ENCODE assay signal across 8 mouse cellular contexts in the genomic region with DNA sequence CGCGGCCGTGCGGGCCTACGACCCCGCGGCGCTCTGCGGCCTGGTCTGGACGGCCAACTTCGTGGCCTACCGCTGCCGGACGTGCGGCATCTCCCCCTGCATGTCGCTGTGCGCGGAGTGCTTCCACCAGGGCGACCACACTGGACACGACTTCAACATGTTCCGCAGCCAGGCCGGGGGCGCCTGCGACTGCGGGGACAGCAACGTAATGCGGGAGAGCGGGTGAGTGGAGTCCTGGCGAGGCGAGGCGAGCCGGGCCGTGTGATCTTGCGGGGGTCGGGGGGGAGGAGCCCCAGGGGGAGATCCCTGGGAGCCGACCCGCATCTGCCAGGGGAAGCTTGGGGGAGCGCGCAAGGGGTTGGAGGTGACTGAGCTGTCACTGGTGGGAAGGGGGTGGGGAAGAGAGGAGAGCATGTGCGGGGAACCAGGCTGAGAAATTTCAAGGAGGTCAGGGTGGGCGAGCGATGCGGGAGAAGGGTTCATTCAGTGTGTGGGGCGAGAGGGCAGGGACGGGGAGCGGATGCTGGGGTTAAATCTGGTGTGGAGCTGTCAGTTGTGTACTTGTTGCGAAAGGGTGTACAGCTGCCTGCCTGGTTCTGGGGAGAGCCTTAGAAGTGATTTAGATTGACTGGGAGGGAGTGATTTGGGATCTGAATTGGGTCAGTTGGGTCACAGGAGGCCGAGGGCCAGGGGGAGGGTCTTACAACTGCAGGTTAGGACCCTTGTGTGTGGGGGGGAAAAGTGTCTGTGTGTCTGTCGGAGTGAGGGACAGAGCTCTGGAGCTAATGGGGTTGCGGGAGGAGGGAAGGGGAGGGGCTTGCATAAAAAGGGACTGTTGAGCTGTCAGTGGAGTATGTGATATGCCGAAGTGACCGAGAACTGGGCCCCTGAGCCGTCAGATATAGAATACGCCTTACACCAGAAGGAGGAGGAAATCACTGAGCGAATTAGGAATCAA. TPM values are rescaled to one million over a fixed set of nuclear protein-coding genes. Genes with fewer than 3 reads are reported as not detected.
DNase-seq lines count a peak whose midpoint lies in the region; ATAC-seq lines count a peak whose summit lies in the region.

No protein-coding gene starts in this region.

- peaks cover 11% of the 10 kb centered on the region; the same call in 1 of the 2 replicates for H3K36me3 ChIP-seq in intestine, embryonic 14.5 days (ENCODE audit: control insufficient read depth, insufficient read depth, low read length)

- peak overlapping the region; percentile 90 for H3K27ac ChIP-seq in intestine, embryonic 14.5 days (ENCODE audit: low read depth)

- under 1% methylated on average over 54 of the region's 55 CpGs for WGBS in intestine, embryonic 14.5 days

- intact Hi-C loops in left cerebral cortex, postnatal 14 days (cut with DNase I), result no loop called here

- ATAC-seq in intestine, embryonic 14.5 days (replicated peaks; ENCODE audit: low FRiP score, low TSS enrichment, low read depth), result peak; percentile 56
- peak; percentile 75 for ATAC-seq in megakaryocyte progenitor cell, adult 5-6 weeks (replicated peaks; ENCODE audit: poor library complexity)

- H3K4me1 ChIP-seq in intestine, embryonic 14.5 days (replicated peaks; ENCODE audit: control insufficient read depth, insufficient read depth, low read length), result peaks cover 6% of the 10 kb centered on the region

- peak overlapping the region; percentile 93 for H3K4me2 ChIP-seq in intestine, embryonic 14.5 days (ENCODE audit: low read length)

- peak; percentile 85 for DNase-seq in adrenal gland, adult 2 months
- peak; percentile 51 for DNase-seq in embryo, embryonic 10 days (ENCODE audit: low spot score)
- DNase-seq in gastrocnemius, postnatal 25 days, result peak; percentile 39
- DNase-seq in intestine, embryonic 14.5 days (ENCODE audit: low spot score), result peak; percentile 72
- DNase-seq in left cerebral cortex, postnatal 14 days (ENCODE audit: low spot score in 2 of 2), result peak; percentile 32 to 58
- peak; percentile 40 for DNase-seq in right cerebral cortex, postnatal 14 days
- DNase-seq in urinary bladder, postnatal 36 days (ENCODE audit: low spot score in 2 of 2), result peak; percentile 37 to 53

- H3K9ac ChIP-seq in intestine, embryonic 14.5 days (ENCODE audit: low read length), result peak overlapping the region; percentile 98

- no peaks in the 10 kb centered on the region for H3K9me3 ChIP-seq in intestine, embryonic 14.5 days (ENCODE audit: control insufficient read depth, low read length)

- H3K27me3 ChIP-seq in intestine, embryonic 14.5 days (replicated peaks; ENCODE audit: control insufficient read depth, insufficient read depth, low read length), result no peaks in the 10 kb centered on the region

- H3K4me3 ChIP-seq in intestine, embryonic 14.5 days (ENCODE audit: low read depth, low read length), result peak overlapping the region; percentile 96

RNA-seq across cellular contexts. Expression of a gene that starts 0.9 kb away (rescaled TPM):
- total RNA-seq in adrenal gland, adult 2 months (2021), result 10 to 100 TPM; 75.7 to 83.3 TPM
- 10.9 and 18.7 TPM in 2 replicates for polyA plus RNA-seq in adrenal gland, adult 2 months (2012; rRNA removed)
- 100 to 1,000 TPM; 151 to 165 TPM for total RNA-seq in gastrocnemius, postnatal 25 days (2021)
- polyA plus RNA-seq in intestine, embryonic 14.5 days (2014; fragmentation: Nextera tagmentation; extraction: Ambion mirVana), result 17.1 and 19.0 TPM in 2 replicates
- total RNA-seq in left cerebral cortex, postnatal 14 days (2021), result 100 to 1,000 TPM; 142 to 153 TPM
- 34.8 and 42.0 TPM in 2 replicates for total RNA-seq in megakaryocyte progenitor cell, adult 5-6 weeks (2015)
- 31.7 and 45.8 TPM in 2 replicates for total RNA-seq in megakaryocyte progenitor cell, adult 5-6 weeks (2017)

RNA-seq across cellular contexts. Expression of a gene that starts 12.5 kb away (rescaled TPM):
- total RNA-seq in adrenal gland, adult 2 months (2021), result 10 to 100 TPM; 16.2 to 20.4 TPM
- 16.6 and 17.2 TPM in 2 replicates for polyA plus RNA-seq in adrenal gland, adult 2 months (2012; rRNA removed)
- total RNA-seq in gastrocnemius, postnatal 25 days (2021), result 10 to 100 TPM; 16.1 to 17.4 TPM
- 41.3 and 42.7 TPM in 2 replicates for polyA plus RNA-seq in intestine, embryonic 14.5 days (2014; fragmentation: Nextera tagmentation; extraction: Ambion mirVana)
- total RNA-seq in left cerebral cortex, postnatal 14 days (2021), result 10 to 100 TPM in 1 of 2 experiments, 1 to 10 TPM in 1; 9.7 to 15.7 TPM
- 41.4 and 42.9 TPM in 2 replicates for total RNA-seq in megakaryocyte progenitor cell, adult 5-6 weeks (2015)
- 35.3 and 44.0 TPM in 2 replicates for total RNA-seq in megakaryocyte progenitor cell, adult 5-6 weeks (2017)

RNA-seq across cellular contexts. Expression of a gene that starts 36.5 kb away (rescaled TPM):
- total RNA-seq in adrenal gland, adult 2 months (2021), result 100 to 1,000 TPM; 162 to 194 TPM
- 0.07 and 0.35 TPM in 2 replicates for polyA plus RNA-seq in adrenal gland, adult 2 months (2012; rRNA removed)
- 10 to 100 TPM; 53.6 to 57.2 TPM for total RNA-seq in gastrocnemius, postnatal 25 days (2021)
- 277 and 312 TPM in 2 replicates for polyA plus RNA-seq in intestine, embryonic 14.5 days (2014; fragmentation: Nextera tagmentation; extraction: Ambion mirVana)
- total RNA-seq in left cerebral cortex, postnatal 14 days (2021), result 100 to 1,000 TPM; 121 to 139 TPM
- total RNA-seq in megakaryocyte progenitor cell, adult 5-6 weeks (2015), result 421 and 424 TPM in 2 replicates
- total RNA-seq in megakaryocyte progenitor cell, adult 5-6 weeks (2017), result 505 and 604 TPM in 2 replicates

Comparison
In these comparisons a context has a peak if more than half of its experiments do, and no peak if none do; other contexts are left out.
1. Peak in every context shown above with its lines: DNase-seq, ATAC-seq, H3K4me3 ChIP-seq and H3K27ac ChIP-seq.